Mouse (Mus musculus) lung, postnatal 0 days (tissue): ENCODE results near the gene Nfe2l3.

Source experiments
- CTCF ChIP-seq: IDR thresholded peaks from 2 replicates; pipeline ENCODE4 v1.5.1; 2016; ENCODE audit warnings: antibody characterized with exemption, mild to moderate bottlenecking
- EP300 ChIP-seq: IDR thresholded peaks from 2 replicates; pipeline ENCODE4 v1.6.1; 2016; ENCODE audit warnings: antibody characterized with exemption, mild to moderate bottlenecking, control low read depth

DNA sequence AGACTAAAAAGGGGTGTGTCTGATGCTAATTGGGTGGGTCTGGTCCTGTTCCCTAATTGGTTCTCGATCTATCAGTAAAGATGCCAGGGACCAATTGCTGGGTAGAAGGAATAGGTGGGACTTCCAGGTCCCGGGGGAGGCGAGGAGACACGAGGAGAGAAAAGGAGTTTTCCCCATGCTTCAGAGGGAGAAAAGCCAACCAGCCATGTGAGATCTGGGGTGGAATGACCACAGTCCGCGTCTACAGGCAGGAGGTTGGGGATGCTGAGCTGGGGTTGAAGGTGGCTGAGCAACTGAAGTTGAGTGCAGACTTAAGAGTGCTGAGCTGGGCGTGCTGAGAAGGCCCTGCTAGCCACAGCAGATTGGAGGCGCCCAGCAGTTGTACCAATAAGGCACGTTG lies 37.0 kb upstream of the Nfe2l3 start:
- no peak for TF ChIP-seq EP300
- TF ChIP-seq CTCF: no peak
